Mouse (Mus musculus) lung, postnatal 0 days (tissue): Measurements from ENCODE around the gene Pkn2.

Experiments
- CTCF ChIP-seq: IDR thresholded peaks from 2 replicates; pipeline ENCODE4 v1.5.1; 2016; ENCODE audit warnings: antibody characterized with exemption, mild to moderate bottlenecking
- EP300 ChIP-seq: IDR thresholded peaks from 2 replicates; pipeline ENCODE4 v1.6.1; 2016; ENCODE audit warnings: antibody characterized with exemption, mild to moderate bottlenecking, control low read depth

DNA sequence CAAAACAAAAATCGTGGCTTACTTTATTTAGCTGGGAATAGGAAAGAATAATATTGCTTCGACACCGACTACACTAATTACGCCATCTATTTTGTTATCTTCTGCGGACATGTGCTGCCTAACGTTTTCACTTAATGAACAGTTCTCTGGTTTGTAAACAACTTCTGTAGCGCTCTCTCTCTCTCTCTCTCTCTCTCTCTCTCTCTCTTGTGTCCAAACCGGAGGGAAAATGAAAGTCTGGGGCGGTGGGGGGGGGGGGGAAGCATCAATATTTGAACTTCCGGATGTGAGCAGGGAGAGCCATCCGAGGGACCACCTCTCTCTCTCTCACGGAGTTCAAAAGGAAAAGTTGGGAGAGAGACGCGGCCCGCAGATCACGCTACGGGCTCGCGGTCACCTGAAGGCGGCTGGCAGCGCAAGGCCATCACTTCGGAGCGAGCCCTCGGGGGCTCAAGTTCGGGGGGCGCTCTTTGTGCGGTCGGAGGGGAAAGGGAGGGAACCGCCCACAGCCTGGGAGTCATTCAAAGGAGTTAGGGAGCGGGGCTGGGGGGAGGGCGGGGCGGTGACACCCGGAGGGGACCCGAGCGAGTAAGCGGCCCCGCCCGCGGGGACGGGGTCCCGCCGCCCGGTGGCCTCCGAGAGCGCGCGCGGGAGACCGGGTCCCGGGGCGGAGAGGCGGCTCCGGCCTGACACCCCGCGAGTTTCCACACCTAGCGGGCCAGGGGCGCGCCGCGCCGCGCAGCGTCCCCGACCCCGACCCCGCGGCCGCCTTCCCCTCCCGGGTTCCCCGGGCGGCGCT is 815 bp downstream of the Pkn2 start:
- TF ChIP-seq CTCF = 0 out of 2 replicates have a peak, but pooled peaks have one; percentile 5
- no peak for TF ChIP-seq EP300
